Mouse (Mus musculus): ENCODE results near the gene Usp48. TPM values are rescaled to one million over a fixed set of nuclear protein-coding genes. Genes with fewer than 3 reads are reported as not detected.

Usp48 gene
- polyA plus RNA-seq, 1 experiment from 2014 or later: 56.9 TPM

DNA sequence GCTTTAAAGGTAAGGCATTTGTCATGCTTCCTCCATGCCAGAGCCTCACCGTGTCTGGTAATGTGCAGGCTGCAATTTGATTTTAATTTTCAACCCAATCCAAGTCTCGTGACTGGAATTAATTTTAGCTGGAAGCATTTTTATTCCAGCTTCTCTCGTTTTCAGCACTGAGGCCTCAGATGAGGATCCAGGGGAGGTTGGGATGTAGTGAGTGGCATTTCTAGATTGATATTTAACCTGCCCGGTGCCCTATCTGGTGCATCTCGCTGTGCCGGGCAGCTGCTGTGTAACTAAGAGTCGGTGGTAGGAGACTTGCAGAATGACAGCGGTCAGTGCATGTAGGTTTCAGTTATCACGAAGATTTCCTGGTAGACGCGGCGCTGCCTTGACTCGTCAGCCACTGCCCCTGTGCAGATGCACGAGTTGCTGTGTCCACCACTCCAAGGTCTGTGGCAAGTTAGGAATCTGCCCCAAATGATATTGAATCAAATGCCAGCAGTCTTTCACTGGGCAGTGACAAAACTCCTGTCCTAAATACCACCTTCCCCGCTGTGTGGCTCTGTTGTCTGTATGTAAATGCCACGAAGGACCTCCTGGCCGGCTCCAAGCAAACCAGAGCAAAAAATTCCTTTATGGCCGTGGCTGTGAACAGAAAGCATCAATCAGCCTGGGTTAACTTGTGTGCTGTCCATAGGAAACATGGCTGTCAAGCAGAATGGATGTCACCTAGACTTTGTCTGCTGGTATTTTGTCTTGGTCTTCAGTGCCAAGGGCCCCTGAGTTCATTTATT, 61.9 kb downstream of the Usp48 start:
- Histone ChIP-seq H3K4me3 (no peak overlapping the region), H3K27ac (no peak overlapping the region), H3K27me3 (ENCODE audit: insufficient read depth, poor library complexity, severe bottlenecking) (no peaks in the 10 kb centered on the region), H3K36me3 (peaks cover 75% of the 10 kb centered on the region), H3K4me1 (peaks cover 2% of the 10 kb centered on the region), H3K9me3 (no peaks in the 10 kb centered on the region)
- 90% methylated on average over 18 of the region's 18 CpGs for WGBS
- no peak for DNase-seq (ENCODE audit: low spot score)

GRCm38 (mm10) chr4:137657674-137658073, 64.1 kb downstream of the Usp48 start:
- Histone ChIP-seq H3K4me3 (no peak overlapping the region), H3K9me3 (no peaks in the 10 kb centered on the region), H3K27ac (no peak overlapping the region), H3K4me1 (peaks cover 10% of the 10 kb centered on the region), H3K36me3 (peaks cover 53% of the 10 kb centered on the region), H3K27me3 (ENCODE audit: insufficient read depth, poor library complexity, severe bottlenecking) (0 out of 2 replicates have a peak, but pooled peaks cover 2% of the 10 kb centered on the region)
- DNase-seq (ENCODE audit: low spot score): no peak
- WGBS: 91% methylated on average over 8 of the region's 8 CpGs

DNA sequence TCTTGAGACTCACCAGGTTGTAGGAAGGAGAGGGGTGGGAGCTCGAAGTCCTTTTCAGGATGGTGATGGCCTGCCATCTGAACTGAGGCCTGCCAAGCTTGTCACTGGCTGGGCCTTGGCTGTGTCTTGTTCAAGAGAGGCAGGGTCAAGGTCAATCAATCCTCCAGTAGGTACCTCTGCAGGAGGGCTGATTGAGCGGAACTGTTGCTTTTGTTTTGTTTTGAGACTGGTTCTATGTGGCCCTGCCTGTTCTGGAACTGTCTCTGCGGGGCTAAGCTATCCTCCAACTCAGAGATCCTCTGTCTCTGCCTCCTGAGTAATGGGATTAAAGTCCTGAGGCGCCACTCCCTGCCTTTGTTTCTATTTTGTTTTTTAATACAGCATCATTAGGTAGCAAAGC, 66.0 kb downstream of the Usp48 start:
- no peaks in the 10 kb centered on the region for H3K9me3 ChIP-seq
- H3K36me3 ChIP-seq: peaks cover 36% of the 10 kb centered on the region
- no peak for DNase-seq (ENCODE audit: low spot score)
- peaks cover 20% of the 10 kb centered on the region for H3K27me3 ChIP-seq (ENCODE audit: insufficient read depth, poor library complexity, severe bottlenecking)
- H3K27ac ChIP-seq: no peak overlapping the region
- peaks cover 16% of the 10 kb centered on the region for H3K4me1 ChIP-seq
- no peak overlapping the region for H3K4me3 ChIP-seq
- 86% methylated on average over 4 of the region's 4 CpGs for WGBS

GRCm38 (mm10) chr4:137660364-137661077, 67.0 kb downstream of the Usp48 start:
- Histone ChIP-seq H3K27me3 (ENCODE audit: insufficient read depth, poor library complexity, severe bottlenecking) (peaks cover 30% of the 10 kb centered on the region), H3K36me3 (peaks cover 26% of the 10 kb centered on the region), H3K4me3 (no peak overlapping the region), H3K4me1 (peaks cover 24% of the 10 kb centered on the region), H3K27ac (peak overlapping the region; percentile 49; the same call in 1 of the 2 replicates), H3K9me3 (no peaks in the 10 kb centered on the region)
- no peak for DNase-seq (ENCODE audit: low spot score)
- WGBS: 71% methylated on average over 10 of the region's 10 CpGs

DNA sequence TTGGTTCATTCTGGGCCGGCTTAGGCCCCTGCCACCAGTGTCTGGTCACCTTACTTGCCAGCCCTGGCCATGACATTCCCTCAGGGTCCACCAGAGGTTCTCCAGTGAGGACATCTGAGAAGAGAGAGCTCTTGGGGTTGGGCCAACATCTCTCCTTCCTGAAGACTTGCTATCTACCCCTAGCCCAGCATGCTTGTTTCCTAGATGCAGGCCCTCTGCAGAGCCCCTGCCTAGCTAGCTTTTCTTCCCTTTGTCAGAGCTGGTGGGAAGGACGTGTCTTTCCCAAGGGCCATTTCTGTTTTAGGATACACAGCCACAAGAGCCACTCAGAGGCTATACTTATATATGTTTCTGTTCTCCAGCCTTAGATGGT, 67.5 kb downstream of the Usp48 start:
- H3K27ac ChIP-seq: no peak overlapping the region
- no peaks in the 10 kb centered on the region for H3K9me3 ChIP-seq
- WGBS: 47% methylated on average over 2 of the region's 2 CpGs
- H3K4me3 ChIP-seq: no peak overlapping the region
- peaks cover 36% of the 10 kb centered on the region for H3K27me3 ChIP-seq (ENCODE audit: insufficient read depth, poor library complexity, severe bottlenecking)
- DNase-seq (ENCODE audit: low spot score): no peak
- H3K4me1 ChIP-seq: peaks cover 24% of the 10 kb centered on the region
- H3K36me3 ChIP-seq: peaks cover 21% of the 10 kb centered on the region

DNA sequence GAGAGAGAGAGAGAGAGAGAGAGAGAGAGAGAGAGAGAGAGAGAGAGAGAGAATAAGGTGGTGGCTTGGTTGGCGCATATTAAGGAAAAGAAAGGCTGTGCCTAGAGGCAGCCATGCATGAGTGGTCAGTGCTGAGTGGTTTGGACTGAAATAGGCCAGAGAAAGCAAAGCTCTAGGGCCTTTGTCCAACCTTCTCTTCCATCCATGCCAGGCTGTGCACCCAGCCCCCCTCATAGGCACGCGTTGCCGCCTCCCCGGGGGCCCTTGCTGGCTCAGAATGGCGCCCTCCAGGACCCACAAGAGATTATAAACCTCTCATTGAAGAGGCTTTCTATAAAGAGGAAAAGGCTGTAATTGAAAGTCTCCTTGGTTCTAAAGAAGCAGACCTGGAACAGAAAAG, 68.0 kb downstream of the Usp48 start:
- DNase-seq (ENCODE audit: low spot score): no peak
- H3K27ac ChIP-seq: no peak overlapping the region
- peaks cover 40% of the 10 kb centered on the region for H3K27me3 ChIP-seq (ENCODE audit: insufficient read depth, poor library complexity, severe bottlenecking)
- H3K36me3 ChIP-seq: peaks cover 16% of the 10 kb centered on the region
- H3K4me1 ChIP-seq: peaks cover 26% of the 10 kb centered on the region
- WGBS: 95% methylated on average over 6 of the region's 6 CpGs
- no peaks in the 10 kb centered on the region for H3K9me3 ChIP-seq
- H3K4me3 ChIP-seq: no peak overlapping the region

GRCm38 (mm10) chr4:137663491-137663890, 69.9 kb downstream of the Usp48 start:
- Histone ChIP-seq H3K27me3 (ENCODE audit: insufficient read depth, poor library complexity, severe bottlenecking) (peaks cover 60% of the 10 kb centered on the region), H3K4me3 (no peak overlapping the region), H3K9me3 (no peaks in the 10 kb centered on the region), H3K4me1 (peaks cover 39% of the 10 kb centered on the region), H3K27ac (no peak overlapping the region), H3K36me3 (no peaks in the 10 kb centered on the region; the same call in 1 of the 2 replicates)
- DNase-seq (ENCODE audit: low spot score): no peak
- 75% methylated on average over 4 of the region's 4 CpGs for WGBS

DNA sequence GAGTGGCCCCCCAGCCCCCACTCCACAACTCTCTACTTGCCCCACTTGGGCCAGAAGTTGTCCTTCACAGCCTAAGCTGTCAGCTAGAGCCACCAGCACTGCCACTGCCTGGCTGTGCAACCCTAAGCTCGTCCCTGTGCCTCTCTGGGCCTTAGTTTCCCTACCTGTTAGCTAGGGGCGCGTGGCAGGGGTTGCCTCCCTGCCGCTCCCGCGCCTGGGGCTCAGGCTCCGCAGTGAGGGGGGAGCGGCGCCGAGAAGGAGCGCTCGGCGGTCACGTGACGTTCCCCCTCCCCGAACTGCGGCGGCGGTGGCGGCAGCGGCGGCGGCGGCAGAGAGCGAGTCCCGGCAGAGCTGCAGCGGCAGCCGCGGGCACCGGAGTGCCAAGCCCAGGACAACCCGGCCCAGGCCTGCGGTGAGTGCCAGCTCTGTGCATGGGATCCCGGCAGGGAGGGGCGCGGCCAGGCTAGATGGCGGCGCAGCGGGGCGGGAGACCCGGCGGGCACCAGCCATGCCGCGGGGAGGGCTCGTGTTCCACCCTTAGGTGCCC, 71.0 kb downstream of the Usp48 start, which contains the start of gene Rap1gap:
TSS of gene Rap1gap (plus strand) at position 294 of the 547 bp plus-strand sequence.
- under 1% methylated on average over 44 of the region's 44 CpGs for WGBS
- Histone ChIP-seq H3K4me3 (peak within 1 kb of the TSS; percentile 76), H3K36me3 (no peaks in the 10 kb centered on the region), H3K27ac (peak within 1 kb of the TSS; percentile 70), H3K4me1 (peaks cover 39% of the 10 kb centered on the region), H3K27me3 (ENCODE audit: insufficient read depth, poor library complexity, severe bottlenecking) (peaks cover 60% of the 10 kb centered on the region), H3K9me3 (no peaks in the 10 kb centered on the region)
- no peak for DNase-seq (ENCODE audit: low spot score)

- H3K9me3 ChIP-seq: no peaks in the 10 kb centered on the region
- H3K27ac ChIP-seq: peak overlapping the region; percentile 70
- DNase-seq (ENCODE audit: low spot score): no peak
- no peaks in the 10 kb centered on the region for H3K36me3 ChIP-seq
- H3K4me1 ChIP-seq: peaks cover 39% of the 10 kb centered on the region
- peak overlapping the region; percentile 76 for H3K4me3 ChIP-seq
- peaks cover 60% of the 10 kb centered on the region for H3K27me3 ChIP-seq (ENCODE audit: insufficient read depth, poor library complexity, severe bottlenecking)
- WGBS: 11% methylated on average over 15 of the region's 15 CpGs
Measured at GRCm38 (mm10) chr4:137664980-137665675, 71.6 kb downstream of the Usp48 start.

DNA sequence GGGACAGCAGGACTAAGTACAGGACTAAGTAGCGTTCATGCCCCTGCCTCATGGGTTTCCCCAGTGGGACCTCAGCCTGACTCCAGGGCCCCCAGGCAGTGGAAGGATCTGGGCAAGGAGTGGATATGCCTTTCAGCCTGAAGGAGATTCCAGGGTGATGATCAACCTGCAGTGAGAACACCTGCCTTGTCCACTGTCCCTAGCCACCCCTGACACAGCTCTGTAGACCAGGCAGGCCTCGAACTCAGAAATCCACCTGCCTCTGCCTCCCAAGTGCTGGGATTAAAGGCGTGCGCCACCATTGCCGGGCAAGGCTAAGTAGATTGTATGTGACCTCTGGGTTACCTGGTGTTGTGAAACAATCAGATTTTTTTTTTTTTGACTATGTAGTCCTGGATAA, 72.2 kb downstream of the Usp48 start:
- DNase-seq (ENCODE audit: low spot score): no peak
- H3K4me1 ChIP-seq: peaks cover 33% of the 10 kb centered on the region
- no peak overlapping the region for H3K27ac ChIP-seq
- 81% methylated on average over 5 of the region's 5 CpGs for WGBS
- H3K9me3 ChIP-seq: no peaks in the 10 kb centered on the region
- no peaks in the 10 kb centered on the region for H3K36me3 ChIP-seq
- peaks cover 60% of the 10 kb centered on the region for H3K27me3 ChIP-seq (ENCODE audit: insufficient read depth, poor library complexity, severe bottlenecking)
- H3K4me3 ChIP-seq: no peak overlapping the region

DNA sequence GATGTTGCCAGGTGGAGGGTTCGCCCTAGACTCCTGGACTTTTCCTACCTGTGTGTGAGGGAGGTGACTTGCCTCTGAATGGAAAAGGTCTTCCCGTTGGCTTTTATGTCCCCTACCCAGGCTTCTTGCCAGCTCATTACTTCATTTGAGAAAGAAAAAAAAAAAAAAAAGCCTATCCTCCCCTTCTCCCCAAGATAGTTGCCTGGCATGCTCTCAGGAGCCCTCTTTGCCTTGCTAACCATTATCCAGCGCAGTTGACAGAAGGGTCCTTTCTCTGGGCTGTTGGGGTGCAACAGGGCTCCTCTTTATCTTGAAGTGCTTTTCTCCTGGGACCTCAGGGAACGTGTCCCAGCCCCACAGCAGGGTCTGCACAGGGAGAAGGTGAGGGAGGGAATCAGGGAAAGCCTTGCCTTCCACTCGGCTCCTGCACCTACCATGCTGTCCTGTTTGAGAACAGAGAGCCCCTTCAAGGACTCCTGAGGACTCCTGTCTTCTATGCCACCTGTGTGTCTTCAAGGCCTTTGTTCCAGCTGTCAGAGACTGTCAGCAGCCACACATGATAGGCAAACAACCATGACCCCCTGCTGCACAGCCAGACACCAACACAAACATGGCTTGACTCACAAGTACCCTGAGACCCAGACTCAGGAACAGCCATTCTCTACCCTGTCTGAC, 72.9 kb downstream of the Usp48 start:
- no peaks in the 10 kb centered on the region for H3K36me3 ChIP-seq
- H3K4me1 ChIP-seq: peaks cover 29% of the 10 kb centered on the region
- DNase-seq (ENCODE audit: low spot score): no peak
- H3K9me3 ChIP-seq: no peaks in the 10 kb centered on the region
- no peak overlapping the region for H3K27ac ChIP-seq
- no peak overlapping the region for H3K4me3 ChIP-seq
- H3K27me3 ChIP-seq (ENCODE audit: insufficient read depth, poor library complexity, severe bottlenecking): peaks cover 60% of the 10 kb centered on the region
- WGBS: 48% methylated on average over 5 of the region's 5 CpGs

- no peak overlapping the region for H3K4me3 ChIP-seq
- no peak for DNase-seq (ENCODE audit: low spot score)
- H3K36me3 ChIP-seq: no peaks in the 10 kb centered on the region
- no peaks in the 10 kb centered on the region for H3K9me3 ChIP-seq
- H3K4me1 ChIP-seq: peaks cover 29% of the 10 kb centered on the region
- H3K27me3 ChIP-seq (ENCODE audit: insufficient read depth, poor library complexity, severe bottlenecking): peaks cover 65% of the 10 kb centered on the region
- no peak overlapping the region for H3K27ac ChIP-seq
- whole genome bisulfite sequencing: 63% methylated on average over 8 of the region's 8 CpGs
Measured at GRCm38 (mm10) chr4:137666958-137667345, 73.4 kb downstream of the Usp48 start.
